Mouse (Mus musculus) hindbrain, embryonic 10.5 days (tissue): ENCODE data around the gene Nmb. TPM values are rescaled to one million over a fixed set of nuclear protein-coding genes. Genes with fewer than 3 reads are reported as not detected.

ENCODE experiments used
- DNase-seq: peaks from one replicate; pipeline ENCODE4 v3.0.0-alpha.2; 2017; ENCODE audit warnings: low spot score
- H3K27ac ChIP-seq: fragments of 300-500 bp; sonication (generic); 2 replicates; pipeline ENCODE4 v1.5.1; 2016; ENCODE audit warnings: mild to moderate bottlenecking, moderate library complexity
- H3K27me3 ChIP-seq: fragments of 300-500 bp; sonication (generic); 2 replicates; pipeline ENCODE4 v1.6.1; 2016; ENCODE audit warnings: mild to moderate bottlenecking; ENCODE audit not compliant: poor library complexity, insufficient read depth, severe bottlenecking
- H3K36me3 ChIP-seq: fragments of 300-500 bp; sonication (generic); 2 replicates; pipeline ENCODE4 v1.6.1; 2016; ENCODE audit warnings: mild to moderate bottlenecking, moderate library complexity
- H3K4me1 ChIP-seq: fragments of 300-500 bp; sonication (generic); replicated peaks from 2 replicates; pipeline ENCODE4 v1.6.1; 2016; ENCODE audit warnings: mild to moderate bottlenecking
- H3K4me3 ChIP-seq: fragments of 300-500 bp; sonication (generic); 2 replicates; pipeline ENCODE4 v1.5.1; 2016; ENCODE audit warnings: mild to moderate bottlenecking, moderate library complexity
- H3K9me3 ChIP-seq: fragments of 300-500 bp; sonication (generic); 2 replicates; pipeline ENCODE4 v1.6.1; 2016; ENCODE audit warnings: mild to moderate bottlenecking, moderate library complexity
- WGBS: fragments of 180-500 bp; shearing (Covaris S2); methylation state at CpG from one replicate; pipeline ENCODE4 v1.1.7; 2016; 5-methylcytosine and 5-hydroxymethylcytosine counted together
- polyA plus RNA-seq: library from polyadenylated mRNA; unstranded; fragments of >200 nt; fragmentation: Nextera tagmentation; extraction: Ambion mirVana; gene quantifications from 2 replicates; pipeline ENCODE4 v1.2.1, GENCODE M21; 2016

Nmb gene
- polyA plus RNA-seq, 1 experiment from 2014 or later = 8.6 TPM

- peak overlapping the region; percentile 29; the same call in 1 of the 2 replicates for H3K27ac ChIP-seq
- H3K27me3 ChIP-seq = no peaks in the 10 kb centered on the region
- 84% methylated on average over 8 of the region's 8 CpGs for WGBS
- no peak overlapping the region for H3K4me3 ChIP-seq
- H3K4me1 ChIP-seq = peaks cover 42% of the 10 kb centered on the region
- peaks cover 70% of the 10 kb centered on the region for H3K36me3 ChIP-seq
- H3K9me3 ChIP-seq = no peaks in the 10 kb centered on the region
- DNase-seq = no peak
Measured at GRCm38 (mm10) chr7:80864831-80865230, 40.0 kb downstream of the Nmb start.

- 84% methylated on average over 1 of the region's 1 CpGs for WGBS
- Histone ChIP-seq H3K27me3 (no peaks in the 10 kb centered on the region), H3K4me3 (no peak overlapping the region), H3K9me3 (no peaks in the 10 kb centered on the region), H3K27ac (no peak overlapping the region), H3K36me3 (peaks cover 64% of the 10 kb centered on the region), H3K4me1 (peaks cover 43% of the 10 kb centered on the region)
- no peak for DNase-seq
Measured at GRCm38 (mm10) chr7:80864151-80864550, 40.7 kb downstream of the Nmb start.

GRCm38 (mm10) chr7:80863520-80863919, 41.4 kb downstream of the Nmb start:
- Histone ChIP-seq H3K9me3 (no peaks in the 10 kb centered on the region), H3K4me1 (peaks cover 43% of the 10 kb centered on the region), H3K27ac (no peak overlapping the region), H3K36me3 (peaks cover 57% of the 10 kb centered on the region), H3K27me3 (no peaks in the 10 kb centered on the region), H3K4me3 (no peak overlapping the region; the same call in 1 of the 2 replicates)
- DNase-seq = no peak
- 89% methylated on average over 5 of the region's 5 CpGs for WGBS

GRCm38 (mm10) chr7:80862475-80862874, 42.4 kb downstream of the Nmb start:
- H3K4me1 ChIP-seq = peaks cover 43% of the 10 kb centered on the region
- H3K27me3 ChIP-seq = no peaks in the 10 kb centered on the region
- H3K27ac ChIP-seq = no peak overlapping the region
- H3K4me3 ChIP-seq = 0 out of 2 replicates have a peak overlapping the region, but pooled peaks have one; percentile 9
- DNase-seq = no peak
- WGBS = 80% methylated on average over 2 of the region's 2 CpGs
- H3K36me3 ChIP-seq = peaks cover 47% of the 10 kb centered on the region
- H3K9me3 ChIP-seq = no peaks in the 10 kb centered on the region

GRCm38 (mm10) chr7:80860729-80861274, 44.1 kb downstream of the Nmb start, which contains the start of gene Zscan2:
TSS of gene Zscan2 (plus strand) at chr7:80860920.
- H3K27ac ChIP-seq = peak within 1 kb of the TSS; percentile 98
- H3K4me3 ChIP-seq = peak within 1 kb of the TSS; percentile 83
- DNase-seq = peak; percentile 96
- H3K4me1 ChIP-seq = peaks cover 43% of the 10 kb centered on the region
- WGBS = under 1% methylated on average over 40 of the region's 40 CpGs
- no peaks in the 10 kb centered on the region for H3K9me3 ChIP-seq
- H3K27me3 ChIP-seq = no peaks in the 10 kb centered on the region
- H3K36me3 ChIP-seq = peaks cover 30% of the 10 kb centered on the region

- DNase-seq = peak; percentile 60
- Histone ChIP-seq H3K9me3 (no peaks in the 10 kb centered on the region), H3K36me3 (peaks cover 24% of the 10 kb centered on the region), H3K27me3 (no peaks in the 10 kb centered on the region), H3K4me1 (peaks cover 42% of the 10 kb centered on the region), H3K4me3 (peak overlapping the region; percentile 83), H3K27ac (peak overlapping the region; percentile 98)
- WGBS = 1% methylated on average over 13 of the region's 13 CpGs
Measured at GRCm38 (mm10) chr7:80860227-80860626, 44.6 kb downstream of the Nmb start.

GRCm38 (mm10) chr7:80857181-80857580, 47.7 kb downstream of the Nmb start:
- Histone ChIP-seq H3K27ac (no peak overlapping the region), H3K27me3 (no peaks in the 10 kb centered on the region), H3K4me1 (peaks cover 18% of the 10 kb centered on the region), H3K36me3 (no peaks in the 10 kb centered on the region), H3K9me3 (no peaks in the 10 kb centered on the region), H3K4me3 (no peak overlapping the region)
- peak; percentile 77 for DNase-seq
- 32% methylated on average over 6 of the region's 6 CpGs for WGBS

GRCm38 (mm10) chr7:80855316-80855715, 49.6 kb downstream of the Nmb start:
- DNase-seq = no peak
- Histone ChIP-seq H3K9me3 (no peaks in the 10 kb centered on the region), H3K4me3 (no peak overlapping the region), H3K27me3 (no peaks in the 10 kb centered on the region), H3K4me1 (peaks cover 6% of the 10 kb centered on the region; the same call in 1 of the 2 replicates), H3K36me3 (no peaks in the 10 kb centered on the region), H3K27ac (no peak overlapping the region)

GRCm38 (mm10) chr7:80853218-80853617, 51.7 kb downstream of the Nmb start:
- WGBS = 93% methylated on average over 3 of the region's 3 CpGs

More at GRCm38 (mm10) chr7:80853218-80853617, 51.7 kb downstream of the Nmb start:
- H3K36me3 ChIP-seq = no peaks in the 10 kb centered on the region
- no peak overlapping the region for H3K4me3 ChIP-seq
- no peaks in the 10 kb centered on the region for H3K27me3 ChIP-seq
- H3K4me1 ChIP-seq = no peaks in the 10 kb centered on the region
- no peak for DNase-seq
- no peaks in the 10 kb centered on the region for H3K9me3 ChIP-seq
- no peak overlapping the region for H3K27ac ChIP-seq

Other genes with a start within 250 kb of the Nmb start
- gene Crtc3, start 216.2 kb downstream of the Nmb start, polyA plus RNA-seq = 8.1 and 10.1 TPM in 2 replicates
- 25.2 and 28.9 TPM in 2 replicates for gene Iqgap1, start 79.1 kb downstream of the Nmb start, polyA plus RNA-seq
- gene Zscan2, start 44.2 kb downstream of the Nmb start, polyA plus RNA-seq = 3.6 and 4.0 TPM in 2 replicates
- gene Wdr73, start 3.8 kb downstream of the Nmb start, polyA plus RNA-seq = 46.3 and 48.4 TPM in 2 replicates
- gene Sec11a, start 42.7 kb upstream of the Nmb start, polyA plus RNA-seq = 187 and 192 TPM in 2 replicates
- 11.8 and 16.2 TPM in 2 replicates for gene Zfp592, start 88.6 kb upstream of the Nmb start, polyA plus RNA-seq
- gene Alpk3, start 152.5 kb upstream of the Nmb start, polyA plus RNA-seq = 0.04 and 0.07 TPM in 2 replicates
- not detected in 2 replicates for gene Slc28a1, start 209.7 kb upstream of the Nmb start, polyA plus RNA-seq